Mouse (Mus musculus) Muller cell, postnatal 12 days (primary cell): ENCODE data around the gene Arhgap19.
A peak's percentile ranks its signal among the peaks of the same experiment; 100 is the strongest.

Source experiments
- DNase-seq: peaks from one replicate; pipeline ENCODE4 v3.0.0-alpha.2; 2015; ENCODE audit errors: inconsistent ontology term

Gene Arhgap19

GRCm38 (mm10) chr19:41743396-41743795 lies 58.5 kb downstream of the Arhgap19 start, which contains the start of gene Slit1:
Gene Slit1, minus strand, starts transcription at chr19:41743665.
- peak; percentile 19 for DNase-seq

GRCm38 (mm10) chr19:41738896-41739295 lies 63.0 kb downstream of the Arhgap19 start:
- no peak for DNase-seq

DNA sequence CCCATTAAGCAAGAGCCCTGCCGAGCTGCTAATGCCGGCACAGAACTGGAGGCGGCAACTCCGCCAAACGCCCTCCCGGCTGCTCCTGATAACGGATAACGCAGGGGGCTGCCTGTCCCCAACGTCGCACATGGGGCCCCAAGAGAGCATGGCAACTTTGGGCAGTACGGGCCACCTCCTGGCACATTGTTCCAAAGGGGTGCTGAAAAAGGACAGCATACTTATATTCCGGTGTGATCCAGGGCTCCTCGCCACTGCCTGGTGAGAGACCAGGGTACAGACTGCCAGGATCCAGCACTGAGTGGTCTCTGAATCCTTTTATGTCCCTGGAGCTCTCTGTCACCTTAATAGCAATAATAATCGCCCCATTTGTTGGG lies 63.4 kb downstream of the Arhgap19 start:
- DNase-seq, result no peak

GRCm38 (mm10) chr19:41737657-41738428 lies 64.0 kb downstream of the Arhgap19 start:
- DNase-seq, result peak; percentile 64

DNA sequence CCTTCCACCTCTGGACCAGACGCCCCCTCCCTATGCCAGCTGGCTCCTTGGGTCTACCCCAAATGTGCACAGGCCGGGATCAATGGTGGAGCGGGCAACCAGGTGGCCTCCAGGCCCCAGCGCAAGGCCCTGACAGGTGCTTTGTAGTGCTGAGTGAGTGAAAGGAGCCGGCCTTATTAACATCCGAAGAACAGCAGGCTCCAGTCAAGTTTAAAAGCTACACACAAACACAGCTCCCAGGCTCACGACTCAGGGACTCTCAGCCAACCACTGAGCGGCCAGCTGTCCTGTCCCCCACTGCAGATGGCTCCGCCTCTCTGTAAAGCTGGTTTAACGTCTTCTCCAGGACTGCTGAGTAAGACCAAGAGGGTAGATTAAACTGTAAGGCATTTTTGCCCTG lies 67.2 kb downstream of the Arhgap19 start:
- DNase-seq, result no peak

- no peak for DNase-seq
These were observed 76.4 kb downstream of the Arhgap19 start for GRCm38 (mm10) chr19:41725491-41725890.

DNA sequence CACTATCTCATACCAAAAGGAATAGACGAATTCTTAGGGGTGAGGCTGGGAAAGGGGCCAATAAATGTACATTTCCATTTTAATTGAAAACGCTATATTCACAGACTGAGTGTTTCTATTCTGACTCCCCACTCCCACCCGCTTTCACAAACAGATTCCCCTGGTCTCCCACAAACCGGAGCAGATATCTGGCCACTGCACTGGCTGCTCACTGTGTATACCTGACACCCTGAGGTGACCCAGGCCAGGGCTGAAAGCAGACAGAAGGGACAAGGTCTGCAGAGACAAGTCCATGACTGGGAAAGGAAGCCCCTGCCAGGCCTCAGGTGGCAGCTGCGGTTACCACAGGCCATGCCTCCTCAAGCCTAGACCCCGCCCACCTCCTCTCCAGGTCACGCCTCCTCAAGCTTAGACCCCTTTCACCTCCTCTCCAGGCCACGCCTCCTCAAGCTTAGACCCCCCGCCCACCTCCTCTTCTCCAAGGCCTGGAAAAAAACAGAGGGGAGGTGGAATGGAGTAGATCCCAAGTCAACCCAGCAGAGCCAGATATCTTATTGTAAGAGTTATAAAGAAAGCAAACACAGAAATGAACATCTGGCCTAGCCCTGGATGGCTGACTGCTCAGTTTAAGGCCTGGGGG lies 76.9 kb downstream of the Arhgap19 start:
- DNase-seq, result no peak

DNA sequence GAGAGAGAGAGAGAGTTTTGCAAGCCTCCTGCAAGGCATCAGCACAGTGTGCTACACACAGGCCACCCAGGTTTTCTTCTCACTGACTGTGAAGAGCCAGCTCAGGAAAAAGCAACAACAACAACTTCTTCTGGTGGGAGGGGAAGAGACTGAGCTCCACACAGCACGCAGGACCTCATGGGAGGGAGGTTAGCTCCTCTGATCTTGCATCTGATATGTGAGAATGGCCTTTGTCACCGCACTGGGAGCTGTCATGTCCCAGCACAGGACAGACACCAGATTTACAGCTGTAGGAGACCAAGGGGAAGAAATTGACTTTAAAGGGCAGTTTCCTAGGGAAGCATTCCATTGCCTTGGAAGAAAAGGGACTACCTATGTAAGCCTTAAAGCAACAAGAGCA lies 78.5 kb downstream of the Arhgap19 start:
- no peak for DNase-seq

GRCm38 (mm10) chr19:41719436-41719835 lies 82.4 kb downstream of the Arhgap19 start:
- DNase-seq, result no peak
